Mouse (Mus musculus): ENCODE measurements around the gene F7. TPM values are rescaled to one million over a fixed set of nuclear protein-coding genes. Genes with fewer than 3 reads are reported as not detected.

The F7 gene
- total and polyA plus RNA-seq, 3 experiments = not detected

GRCm38 (mm10) chr8:12994468-12994867 lies 31.4 kb upstream of the F7 start:
- Histone ChIP-seq H3K9me3 (replicated peaks; ENCODE audit: insufficient read depth, low read length) (no peaks in the 10 kb centered on the region), H3K4me1 (ENCODE audit: control insufficient read depth in 1 of 2, insufficient read depth in 2 of 2, low read length in 2 of 2) (no peaks in the 10 kb centered on the region), H3K27ac (ENCODE audit: control insufficient read depth, low read depth, low read length) (no peak overlapping the region), H3K36me3 (ENCODE audit: control insufficient read depth in 1 of 2, insufficient read depth in 2 of 2, low read length in 2 of 2) (no peaks in the 10 kb centered on the region), H3K79me2 (ENCODE audit: control insufficient read depth, insufficient read depth, low read length, poor library complexity) (no peaks in the 10 kb centered on the region), H3K9ac (ENCODE audit: control insufficient read depth, low read depth, low read length, poor library complexity, severe bottlenecking) (no peak overlapping the region), H3K4me3 (ENCODE audit: control insufficient read depth in 1 of 2, insufficient read depth in 1 of 2, low read depth in 2 of 2, low read length in 2 of 2) (no peak overlapping the region), H3K27me3 (ENCODE audit: control insufficient read depth in 1 of 2, insufficient read depth in 2 of 2, low read length in 2 of 2) (no peaks in the 10 kb centered on the region; a peak in 1 of 4 replicates)
- TF ChIP-seq POLR2A (IDR thresholded peaks at IDR 0.05; ENCODE audit: control insufficient read depth in 1 of 2, insufficient read depth in 1 of 2, low read depth in 1 of 2, low read length in 2 of 2, poor library complexity in 1 of 2) (no peak), HCFC1 (IDR thresholded peaks at IDR 0.05; ENCODE audit: low read depth, low read length) (no peak), MXI1 (IDR thresholded peaks at IDR 0.05; ENCODE audit: low read depth, low read length) (no peak)
- DNase-seq (ENCODE audit: low read depth, low spot score) = no peak

GRCm38 (mm10) chr8:12995481-12995880 lies 30.4 kb upstream of the F7 start:
- H3K79me2 ChIP-seq (ENCODE audit: control insufficient read depth, insufficient read depth, low read length, poor library complexity) = no peaks in the 10 kb centered on the region
- no peaks in the 10 kb centered on the region for H3K4me1 ChIP-seq (ENCODE audit: control insufficient read depth in 1 of 2, insufficient read depth in 2 of 2, low read length in 2 of 2)
- H3K27ac ChIP-seq (ENCODE audit: control insufficient read depth, low read depth, low read length) = no peak overlapping the region
- no peak for TF ChIP-seq CHD2 (IDR thresholded peaks at IDR 0.05; ENCODE audit: low read length)
- TF ChIP-seq TCF12 (IDR thresholded peaks at IDR 0.05; ENCODE audit: low read depth, low read length) = no peak
- TF ChIP-seq GABPA (IDR thresholded peaks at IDR 0.05; ENCODE audit: low read depth, low read length) = no peak
- TF ChIP-seq TBP (IDR thresholded peaks at IDR 0.05; ENCODE audit: low read depth, low read length) = no peak
- TF ChIP-seq CTCF (IDR thresholded peaks at IDR 0.05 in 2 of 3, conservative IDR thresholded peaks at IDR 0.05 in 1 of 3; ENCODE audit: control insufficient read depth in 1 of 3, insufficient read depth in 1 of 3, low read depth in 2 of 3, low read length in 3 of 3, poor library complexity in 1 of 3, severe bottlenecking in 1 of 3) = no peak
- no peak for TF ChIP-seq POLR2AphosphoS2 (IDR thresholded peaks at IDR 0.05; ENCODE audit: low read length)
- TF ChIP-seq MXI1 (IDR thresholded peaks at IDR 0.05; ENCODE audit: low read depth, low read length) = no peak
- TF ChIP-seq RCOR1 (IDR thresholded peaks at IDR 0.05; ENCODE audit: low read depth, low read length) = no peak
- TF ChIP-seq NELFE (IDR thresholded peaks at IDR 0.05; ENCODE audit: low read depth, low read length) = no peak
- TF ChIP-seq ETS1 (IDR thresholded peaks at IDR 0.05; ENCODE audit: low read depth, low read length) = no peak
- no peak for TF ChIP-seq MAX (IDR thresholded peaks at IDR 0.05; ENCODE audit: low read length)
- no peak for TF ChIP-seq ZMIZ1 (IDR thresholded peaks at IDR 0.05; ENCODE audit: low read depth, low read length)
- TF ChIP-seq TAL1 (IDR thresholded peaks at IDR 0.05; ENCODE audit: low read length) = no peak
- TF ChIP-seq GATA1 (IDR thresholded peaks at IDR 0.05; ENCODE audit: low read depth, low read length) = no peak
- TF ChIP-seq MAZ (IDR thresholded peaks at IDR 0.05; ENCODE audit: low read depth, low read length) = no peak
- no peak for TF ChIP-seq ZNF384 (IDR thresholded peaks at IDR 0.05; ENCODE audit: low read depth, low read length)
- no peak overlapping the region for H3K9ac ChIP-seq (ENCODE audit: control insufficient read depth, low read depth, low read length, poor library complexity, severe bottlenecking)
- no peaks in the 10 kb centered on the region for H3K36me3 ChIP-seq (ENCODE audit: control insufficient read depth in 1 of 2, insufficient read depth in 2 of 2, low read length in 2 of 2)
- no peak overlapping the region for H3K4me3 ChIP-seq (ENCODE audit: control insufficient read depth in 1 of 2, insufficient read depth in 1 of 2, low read depth in 2 of 2, low read length in 2 of 2)
- H3K27me3 ChIP-seq (ENCODE audit: control insufficient read depth in 1 of 2, insufficient read depth in 2 of 2, low read length in 2 of 2) = no peaks in the 10 kb centered on the region
- H3K9me3 ChIP-seq (replicated peaks; ENCODE audit: insufficient read depth, low read length) = no peaks in the 10 kb centered on the region
- DNase-seq (ENCODE audit: low read depth, low spot score) = no peak

All from MEL (cell line).